Mouse (Mus musculus) ovary, postnatal 10 days (tissue): ENCODE results near the gene Atrnl1.

Source experiments
- DNase-seq: peaks from one replicate; pipeline ENCODE4 v3.0.0; 2022; ENCODE audit warnings: low spot score

Atrnl1 gene

GRCm38 (mm10) chr19:57610058-57610475 is 767 bp upstream of the Atrnl1 start:
- no peak for DNase-seq

- peak; percentile 46 for DNase-seq
These were observed 701 bp downstream of the Atrnl1 start for GRCm38 (mm10) chr19:57611291-57612178.

GRCm38 (mm10) chr19:57612179-57612472 is 1.3 kb downstream of the Atrnl1 start:
- no peak for DNase-seq

GRCm38 (mm10) chr19:57615972-57616621 is 5.3 kb downstream of the Atrnl1 start:
- no peak for DNase-seq

- DNase-seq = no peak
These were observed 8.3 kb downstream of the Atrnl1 start for GRCm38 (mm10) chr19:57619088-57619487.

GRCm38 (mm10) chr19:57621814-57622213 is 11.0 kb downstream of the Atrnl1 start:
- DNase-seq = no peak

GRCm38 (mm10) chr19:57625738-57626137 is 14.9 kb downstream of the Atrnl1 start:
- no peak for DNase-seq

- DNase-seq = no peak
These were observed 16.4 kb downstream of the Atrnl1 start for GRCm38 (mm10) chr19:57627251-57627650.

- no peak for DNase-seq
These were observed 31.7 kb downstream of the Atrnl1 start for GRCm38 (mm10) chr19:57642536-57642935.

GRCm38 (mm10) chr19:57642980-57643379 is 32.1 kb downstream of the Atrnl1 start:
- no peak for DNase-seq

GRCm38 (mm10) chr19:57648202-57648943 is 37.5 kb downstream of the Atrnl1 start:
- DNase-seq = no peak

GRCm38 (mm10) chr19:57648944-57649271 is 38.1 kb downstream of the Atrnl1 start:
- no peak for DNase-seq

GRCm38 (mm10) chr19:57655083-57655482 is 44.2 kb downstream of the Atrnl1 start:
- no peak for DNase-seq

GRCm38 (mm10) chr19:57655491-57655890 is 44.7 kb downstream of the Atrnl1 start:
- DNase-seq = no peak

GRCm38 (mm10) chr19:57657426-57658087 is 46.7 kb downstream of the Atrnl1 start:
- no peak for DNase-seq

- DNase-seq = no peak
These were observed 47.6 kb downstream of the Atrnl1 start for GRCm38 (mm10) chr19:57658111-57659091.

GRCm38 (mm10) chr19:57667011-57667410 is 56.2 kb downstream of the Atrnl1 start:
- DNase-seq = no peak

GRCm38 (mm10) chr19:57667946-57668345 is 57.1 kb downstream of the Atrnl1 start:
- DNase-seq = no peak

GRCm38 (mm10) chr19:57679455-57679854 is 68.6 kb downstream of the Atrnl1 start:
- DNase-seq = no peak

GRCm38 (mm10) chr19:57686596-57686995 is 75.8 kb downstream of the Atrnl1 start:
- no peak for DNase-seq

GRCm38 (mm10) chr19:57692566-57692965 is 81.7 kb downstream of the Atrnl1 start:
- DNase-seq = no peak
